Mouse (Mus musculus) embryonic fibroblast, embryonic 13.5 days (primary cell): Measurements from ENCODE around the gene Gm16867.
"Not testable (repeated sequence)": the region's sequence is repeated elsewhere in the genome, so short reads cannot be mapped to it uniquely, and the experiment has no call there.

Experiments
- CTCF ChIP-seq: IDR thresholded peaks from 2 replicates; pipeline ENCODE4 v1.5.1; 2011; ENCODE audit warnings: mild to moderate bottlenecking, control low read depth, low read length, moderate library complexity, borderline replicate concordance; ENCODE audit not compliant: insufficient read depth
- POLR2A ChIP-seq: IDR thresholded peaks from 2 replicates; pipeline ENCODE4 v1.6.1; 2011; ENCODE audit warnings: low read depth, mild to moderate bottlenecking, control low read depth, low read length, moderate library complexity

DNA sequence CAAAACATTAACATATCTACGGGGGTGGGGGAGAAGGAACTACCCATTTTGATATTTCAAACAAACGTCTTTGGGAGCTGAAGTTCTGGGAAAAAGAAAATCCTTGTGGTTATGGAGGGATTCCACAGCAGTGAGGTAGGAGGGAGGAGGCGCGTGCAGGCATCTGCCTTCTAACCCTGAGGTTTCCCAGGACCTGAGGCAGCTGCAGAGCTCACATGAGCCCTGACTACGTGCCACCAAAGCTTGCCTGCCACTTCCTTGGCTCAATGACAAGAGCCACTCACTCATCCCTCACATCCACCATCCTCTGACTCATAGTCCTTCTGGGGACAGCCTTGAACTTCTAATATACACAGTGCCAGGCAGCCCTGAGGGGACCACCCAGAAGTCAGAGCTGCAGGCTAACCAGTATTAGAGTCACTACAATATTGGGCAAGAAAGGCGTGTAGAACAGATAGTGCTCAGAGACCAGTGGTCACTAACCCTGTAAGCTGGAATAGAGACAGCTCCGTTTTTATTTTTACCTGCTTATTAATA, 64.4 kb downstream of the Gm16867 start:
- TF ChIP-seq CTCF, POLR2A: not testable (repeated sequence)
